Mouse (Mus musculus): ENCODE data around the gene Msmo1.
A peak's percentile ranks its signal among the peaks of the same experiment; 100 is the strongest.

The Msmo1 gene

GRCm38 (mm10) chr8:64733271-64733943, at the start of gene Msmo1:
Gene Msmo1, minus strand, starts transcription at chr8:64733792.
- DNase-seq (ENCODE audit: low spot score) = peak; percentile 87

DNA sequence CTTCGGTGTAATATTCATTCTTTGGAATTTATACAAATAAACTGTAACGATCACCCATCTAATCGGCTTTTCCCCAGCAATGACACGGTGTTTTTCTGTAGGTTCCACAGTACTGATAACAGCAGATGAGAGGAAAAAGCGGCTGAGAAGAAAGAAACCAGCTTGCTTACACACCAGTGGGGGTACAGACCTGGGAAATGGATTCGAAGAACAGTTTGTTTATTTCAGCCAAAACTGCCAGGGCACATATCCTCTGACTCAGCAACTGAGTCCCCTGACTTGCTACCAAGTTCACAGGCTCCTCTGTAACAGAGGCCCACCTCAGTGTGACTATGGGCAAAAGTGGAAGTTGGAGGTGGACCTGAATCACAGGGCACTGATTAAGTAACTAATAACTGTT, 48.4 kb upstream of the Msmo1 start:
- no peak for DNase-seq (ENCODE audit: low spot score)

DNA sequence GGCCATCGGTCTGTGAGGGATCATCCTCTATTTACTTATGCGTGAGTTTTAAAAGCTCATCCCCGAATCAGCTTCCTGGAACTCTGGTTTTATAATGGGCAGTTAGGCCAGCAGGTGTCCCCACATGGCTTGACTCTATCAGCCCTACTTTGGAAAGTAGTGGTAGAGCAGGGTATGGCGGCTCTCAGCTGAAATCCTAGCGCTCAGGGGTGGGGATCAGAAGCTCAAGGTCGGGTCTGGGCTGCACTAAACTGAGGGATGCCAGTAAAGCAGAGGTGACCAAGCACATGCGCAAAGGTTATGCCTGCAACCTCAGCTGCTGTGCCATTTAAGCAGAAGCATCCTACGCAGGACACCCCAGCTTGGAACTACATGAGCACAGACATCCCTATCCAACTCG, 44.3 kb upstream of the Msmo1 start:
- DNase-seq (ENCODE audit: low spot score) = no peak

GRCm38 (mm10) chr8:64774136-64774535, 40.5 kb upstream of the Msmo1 start:
- no peak for DNase-seq (ENCODE audit: low spot score)

- no peak for DNase-seq (ENCODE audit: low spot score)
These were observed 37.2 kb upstream of the Msmo1 start for GRCm38 (mm10) chr8:64770814-64771213.

DNA sequence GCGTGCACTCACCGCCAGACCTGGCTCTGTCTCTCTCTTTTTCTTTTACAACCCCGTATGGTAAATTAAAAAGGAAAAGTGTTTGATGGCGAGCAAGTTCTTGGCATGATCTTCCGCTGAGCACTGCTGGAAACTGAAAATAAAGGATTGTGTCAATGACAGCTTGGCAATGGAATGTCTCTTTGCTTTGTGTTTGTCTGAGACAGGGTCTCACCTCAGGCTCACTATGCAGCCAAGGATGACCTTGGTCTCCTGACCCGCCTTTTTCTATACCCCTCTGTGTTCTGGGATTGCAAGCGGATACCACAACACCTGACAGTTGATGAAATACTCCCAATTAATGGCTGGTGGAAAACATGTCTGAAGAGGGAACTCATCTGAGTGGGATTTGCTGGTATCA, 36.0 kb upstream of the Msmo1 start:
- no peak for DNase-seq (ENCODE audit: low spot score)

DNA sequence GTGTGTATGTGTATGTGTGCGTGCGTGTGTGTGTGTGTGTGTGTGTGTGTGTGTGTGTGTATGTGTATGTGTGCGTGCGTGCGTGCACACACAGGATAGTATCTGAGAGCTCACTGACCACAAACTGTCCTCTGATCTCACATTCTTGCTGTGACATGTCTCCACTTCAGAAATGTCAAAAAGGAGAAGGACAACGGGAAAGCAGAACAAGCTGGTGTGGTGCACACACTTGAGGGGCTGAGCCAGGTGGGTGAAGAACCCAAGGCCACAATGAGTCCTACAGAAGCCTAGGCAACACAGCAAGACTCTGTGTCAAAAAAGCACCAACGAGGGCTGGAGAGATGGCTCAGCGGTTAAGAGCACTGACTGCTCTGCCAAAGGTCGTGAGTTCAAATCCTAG, 35.1 kb upstream of the Msmo1 start:
- DNase-seq (ENCODE audit: low spot score) = no peak

DNA sequence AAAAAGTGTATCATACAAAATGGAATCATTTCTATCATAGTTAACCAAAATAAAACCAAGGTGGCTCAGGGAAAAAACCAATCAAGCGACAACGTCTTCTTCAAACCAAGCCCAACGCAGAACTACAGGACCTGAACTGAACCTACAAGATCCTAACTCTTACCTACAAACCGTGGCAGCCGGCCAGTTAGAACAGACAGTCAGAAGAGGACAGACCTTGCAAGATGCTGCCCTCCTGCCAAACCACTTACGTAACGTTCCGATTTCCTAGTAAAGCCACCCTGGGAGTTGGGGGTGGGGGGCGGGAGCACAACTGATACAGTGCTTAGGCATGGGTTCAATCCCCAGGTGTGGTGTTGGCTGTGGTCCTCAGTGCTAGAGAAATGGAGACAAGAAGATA, 33.5 kb upstream of the Msmo1 start:
- no peak for DNase-seq (ENCODE audit: low spot score)

DNA sequence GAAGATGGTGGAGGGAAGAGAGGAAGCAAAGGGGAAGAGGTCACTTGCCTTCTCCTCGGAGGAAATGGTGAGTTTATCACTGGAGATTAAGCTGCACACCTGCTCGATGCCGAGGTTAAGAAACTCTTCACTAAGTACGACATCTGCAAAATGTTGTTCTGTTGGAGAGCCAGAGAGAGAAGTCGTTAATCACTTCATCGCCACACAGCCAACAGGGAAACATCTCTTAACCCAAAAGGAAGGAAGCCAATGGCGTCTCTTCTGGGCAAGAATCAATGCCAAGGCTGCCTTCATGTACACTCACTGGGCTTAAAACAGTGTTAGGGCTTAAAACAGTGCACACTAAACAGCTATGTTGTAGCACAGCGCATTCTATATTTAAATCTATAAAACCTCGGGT, 30.5 kb upstream of the Msmo1 start:
- no peak for DNase-seq (ENCODE audit: low spot score)

DNA sequence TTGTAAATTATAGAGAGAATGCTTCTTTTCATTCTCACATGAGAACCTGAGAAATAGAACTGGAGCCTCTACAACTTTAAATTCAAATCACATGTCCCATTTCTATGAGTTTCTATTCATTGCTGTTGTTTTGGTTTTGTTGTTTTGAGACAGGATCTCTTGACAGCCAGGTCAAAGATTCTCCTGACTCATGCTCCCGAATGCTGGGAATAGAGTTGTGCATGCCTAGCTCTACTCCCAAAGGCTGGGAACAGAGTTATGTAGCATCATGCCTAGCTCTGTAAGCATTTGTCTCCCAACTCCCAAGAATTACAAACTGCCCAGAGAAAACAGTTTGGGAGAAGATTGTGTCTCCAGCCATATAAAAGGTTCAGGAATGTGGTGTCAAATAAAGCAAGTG, 29.2 kb upstream of the Msmo1 start:
- no peak for DNase-seq (ENCODE audit: low spot score)

- DNase-seq (ENCODE audit: low spot score) = no peak
These were observed 27.8 kb upstream of the Msmo1 start for GRCm38 (mm10) chr8:64761430-64761829.

- DNase-seq (ENCODE audit: low spot score) = no peak
These were observed 24.4 kb upstream of the Msmo1 start for GRCm38 (mm10) chr8:64757956-64758355.

- DNase-seq (ENCODE audit: low spot score) = no peak
These were observed 12.8 kb upstream of the Msmo1 start for GRCm38 (mm10) chr8:64746215-64747058.

- no peak for DNase-seq (ENCODE audit: low spot score)
These were observed 7.1 kb upstream of the Msmo1 start for GRCm38 (mm10) chr8:64740547-64741211.

DNA sequence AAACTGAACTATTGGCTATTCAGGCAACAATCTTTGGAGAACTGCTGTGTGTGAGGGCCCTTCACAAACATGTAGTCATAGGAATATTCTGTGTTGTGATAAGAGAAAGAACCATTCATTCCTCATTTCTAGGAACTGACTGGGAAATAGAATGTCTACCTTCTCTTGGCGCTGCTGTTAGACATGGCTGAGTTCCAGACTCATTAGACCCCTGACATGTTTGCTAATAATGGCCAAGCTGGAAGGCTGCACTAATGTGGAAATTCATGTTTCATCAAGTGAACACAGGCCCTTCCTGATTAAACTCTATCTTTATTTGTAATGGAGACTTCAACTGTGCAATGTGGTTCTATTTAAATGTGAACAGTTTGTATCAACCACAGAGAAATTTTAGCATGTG, 5.3 kb upstream of the Msmo1 start:
- DNase-seq (ENCODE audit: low spot score) = no peak

DNA sequence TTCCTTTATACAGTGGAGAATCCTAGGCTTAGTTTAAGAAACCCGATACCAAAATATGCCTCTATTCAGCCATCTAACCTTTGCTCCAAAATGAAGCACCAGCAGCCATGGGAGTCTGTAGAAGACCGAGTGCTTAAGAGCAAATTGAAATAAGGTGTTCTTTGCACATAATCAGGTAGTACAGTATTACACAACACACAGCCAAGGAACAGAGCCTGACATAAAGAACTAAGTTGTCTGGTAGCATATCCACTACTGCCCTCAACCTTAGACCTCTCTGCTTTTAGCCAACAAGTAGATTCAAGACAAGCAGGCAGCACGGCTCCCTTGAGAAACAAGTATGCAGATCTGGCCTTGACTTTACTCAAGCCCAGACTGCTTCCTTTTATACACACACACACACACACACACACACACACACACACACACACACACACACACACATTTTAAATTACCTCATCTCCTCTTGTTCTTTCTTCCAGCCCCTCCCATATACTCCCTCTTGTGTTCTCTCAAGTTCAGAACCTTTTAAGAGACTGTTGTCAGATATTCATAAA, 3.3 kb upstream of the Msmo1 start:
- no peak for DNase-seq (ENCODE audit: low spot score)

- no peak for DNase-seq (ENCODE audit: low spot score)
These were observed 1.6 kb upstream of the Msmo1 start for GRCm38 (mm10) chr8:64735161-64735560.

DNA sequence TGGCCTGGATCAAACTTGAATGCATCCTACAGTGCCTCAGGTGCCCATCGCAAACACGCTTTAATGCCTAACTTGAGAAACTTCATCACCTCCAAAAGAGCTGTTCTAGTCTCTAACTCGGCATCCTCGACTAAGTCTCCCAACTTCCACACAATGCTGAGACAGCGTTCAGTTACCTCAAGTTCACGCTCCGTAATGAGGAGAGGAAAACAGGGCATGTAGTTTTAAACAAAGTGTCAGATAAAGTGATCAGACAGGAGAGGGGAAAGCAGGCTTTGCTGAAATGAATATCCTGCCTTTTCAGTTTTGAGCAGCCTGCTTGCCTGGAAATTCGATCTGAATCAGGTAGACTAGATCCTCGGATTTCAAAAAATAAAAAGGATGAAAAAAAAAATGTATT, 996 bp downstream of the Msmo1 start:
- DNase-seq (ENCODE audit: low spot score) = no peak

DNA sequence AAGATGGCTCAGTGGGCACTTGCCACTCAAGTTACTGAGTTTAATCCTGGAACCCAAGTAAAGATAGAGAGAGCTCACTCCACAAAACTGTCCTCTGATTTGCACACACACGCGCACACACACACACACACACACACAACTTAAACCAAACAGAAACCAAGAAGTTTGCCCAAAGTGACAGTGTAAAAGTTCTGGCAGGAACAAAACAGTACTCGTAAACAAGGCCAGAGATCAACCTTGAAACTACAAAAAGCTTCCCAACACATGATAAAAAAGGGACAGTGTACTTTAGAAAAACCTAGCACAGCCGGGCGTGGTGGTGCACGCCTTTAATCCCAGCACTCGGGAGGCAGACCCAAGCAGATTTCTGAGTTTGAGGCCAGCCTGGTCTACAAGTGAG, 5.4 kb downstream of the Msmo1 start:
- DNase-seq (ENCODE audit: low spot score) = no peak

- no peak for DNase-seq (ENCODE audit: low spot score)
These were observed 7.3 kb downstream of the Msmo1 start for GRCm38 (mm10) chr8:64726190-64726695.

GRCm38 (mm10) chr8:64723206-64723605, 10.4 kb downstream of the Msmo1 start:
- no peak for DNase-seq (ENCODE audit: low spot score)

GRCm38 (mm10) chr8:64717868-64718267, 15.7 kb downstream of the Msmo1 start:
- DNase-seq (ENCODE audit: low spot score) = no peak

- no peak for DNase-seq (ENCODE audit: low spot score)
These were observed 21.1 kb downstream of the Msmo1 start for GRCm38 (mm10) chr8:64712499-64712898.
